Mouse (Mus musculus): Measurements from ENCODE around the gene Olfr372. TPM values are rescaled to one million over a fixed set of nuclear protein-coding genes. Genes with fewer than 3 reads are reported as not detected.
"Not testable (repeated sequence)": the region's sequence is repeated elsewhere in the genome, so short reads cannot be mapped to it uniquely, and the experiment has no call there.

Olfr372 gene
- polyA plus RNA-seq, 1 experiment from 2014 or later, result not detected

DNA sequence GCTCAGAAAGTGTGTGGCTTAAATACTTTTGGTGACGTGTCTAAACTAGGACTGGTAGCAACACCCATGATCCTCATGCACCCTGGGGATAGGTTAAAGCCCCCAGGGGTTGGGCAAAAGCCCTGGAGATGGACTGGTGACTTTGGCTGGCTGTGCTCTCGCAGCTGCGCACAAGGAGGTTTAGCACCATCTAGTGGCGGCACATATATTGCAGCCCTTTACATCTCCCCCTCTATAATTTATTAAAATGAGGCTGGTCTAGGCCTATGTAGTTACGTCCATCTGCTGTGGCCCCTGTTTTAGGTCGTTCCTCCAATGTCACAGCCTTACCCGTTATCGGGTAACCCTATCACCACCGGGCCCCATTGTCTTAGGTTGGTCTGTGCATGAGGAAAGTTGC is 16.1 kb upstream of the Olfr372 start:
- not testable (repeated sequence) for H3K9me3 ChIP-seq (replicated peaks); H3K4me2 ChIP-seq; H3K36me3 ChIP-seq; H3K27me3 ChIP-seq; H3K9ac ChIP-seq; ATAC-seq (replicated peaks; ENCODE audit: low FRiP score); H3K4me3 ChIP-seq (replicated peaks); H3K27ac ChIP-seq; H3K4me1 ChIP-seq
- WGBS, result 7% methylated on average over 5 of the region's 9 CpGs

GRCm38 (mm10) chr8:72032926-72033325 is 8.1 kb upstream of the Olfr372 start:
- WGBS, result 53% methylated on average over 4 of the region's 4 CpGs

DNA sequence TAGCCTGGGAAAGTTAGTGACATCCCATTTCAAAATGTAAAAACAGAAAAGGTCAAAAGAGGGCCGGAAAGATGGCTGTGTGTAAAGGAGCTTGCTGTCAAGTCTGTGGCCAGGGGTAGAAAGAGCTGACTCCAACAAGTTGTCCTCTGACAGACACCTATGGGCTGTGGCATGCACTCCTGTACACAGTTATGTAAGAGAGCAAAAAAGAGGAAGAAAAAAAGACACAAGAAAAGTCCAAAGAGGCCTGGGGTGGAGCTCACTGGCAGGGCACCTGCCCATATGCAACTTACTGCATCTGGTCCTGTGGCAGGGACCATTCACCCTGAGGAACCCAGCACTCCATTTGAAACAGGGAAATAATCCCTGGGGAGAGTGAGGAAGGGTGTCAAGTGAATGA is 1.5 kb downstream of the Olfr372 start:
- no peak overlapping the region for H3K27ac ChIP-seq
- H3K27me3 ChIP-seq, result no peaks in the 10 kb centered on the region
- H3K4me3 ChIP-seq (replicated peaks), result no peak overlapping the region
- H3K4me2 ChIP-seq, result no peak overlapping the region
- no peaks in the 10 kb centered on the region for H3K4me1 ChIP-seq
- WGBS, result 70% methylated on average over 1 of the region's 1 CpGs
- ATAC-seq (replicated peaks; ENCODE audit: low FRiP score), result no peak
- no peaks in the 10 kb centered on the region for H3K36me3 ChIP-seq
- H3K9me3 ChIP-seq (replicated peaks), result no peaks in the 10 kb centered on the region
- no peak overlapping the region for H3K9ac ChIP-seq

More at GRCm38 (mm10) chr8:72032926-72033325, 8.1 kb upstream of the Olfr372 start:
- not testable (repeated sequence) for H3K27me3 ChIP-seq; H3K4me2 ChIP-seq; H3K4me3 ChIP-seq (replicated peaks); H3K9ac ChIP-seq; H3K4me1 ChIP-seq; ATAC-seq (replicated peaks; ENCODE audit: low FRiP score); H3K9me3 ChIP-seq (replicated peaks); H3K36me3 ChIP-seq; H3K27ac ChIP-seq

DNA sequence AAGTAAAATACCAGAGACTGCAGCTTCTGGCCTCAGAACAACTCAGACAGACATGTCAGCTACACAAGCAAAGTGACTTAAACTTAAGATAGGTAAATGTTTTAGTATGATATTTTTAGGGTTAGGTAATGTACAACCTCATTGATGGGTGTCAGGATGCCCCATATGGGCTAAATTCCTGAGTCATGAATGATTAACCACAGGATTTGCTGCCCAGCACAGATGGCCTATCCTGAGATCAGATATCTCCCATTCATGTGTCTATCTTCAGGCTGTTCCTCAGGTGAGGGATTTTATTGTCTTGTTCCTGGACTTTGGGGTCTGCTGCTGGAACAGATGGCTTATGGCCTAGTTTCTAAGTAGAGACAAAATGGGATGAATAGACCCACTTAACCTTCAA is 13.6 kb downstream of the Olfr372 start:
- H3K4me3 ChIP-seq (replicated peaks); H3K9ac ChIP-seq; H3K9me3 ChIP-seq (replicated peaks); H3K36me3 ChIP-seq; H3K4me1 ChIP-seq; H3K27me3 ChIP-seq; ATAC-seq (replicated peaks; ENCODE audit: low FRiP score); H3K27ac ChIP-seq; H3K4me2 ChIP-seq: not testable (repeated sequence)

GRCm38 (mm10) chr8:72057643-72058042 is 16.6 kb downstream of the Olfr372 start:
- H3K27ac ChIP-seq; H3K4me2 ChIP-seq; H3K4me1 ChIP-seq; H3K4me3 ChIP-seq (replicated peaks); H3K9ac ChIP-seq; H3K36me3 ChIP-seq; H3K9me3 ChIP-seq (replicated peaks); H3K27me3 ChIP-seq; ATAC-seq (replicated peaks; ENCODE audit: low FRiP score): not testable (repeated sequence)
- 94% methylated on average over 3 of the region's 4 CpGs for WGBS

DNA sequence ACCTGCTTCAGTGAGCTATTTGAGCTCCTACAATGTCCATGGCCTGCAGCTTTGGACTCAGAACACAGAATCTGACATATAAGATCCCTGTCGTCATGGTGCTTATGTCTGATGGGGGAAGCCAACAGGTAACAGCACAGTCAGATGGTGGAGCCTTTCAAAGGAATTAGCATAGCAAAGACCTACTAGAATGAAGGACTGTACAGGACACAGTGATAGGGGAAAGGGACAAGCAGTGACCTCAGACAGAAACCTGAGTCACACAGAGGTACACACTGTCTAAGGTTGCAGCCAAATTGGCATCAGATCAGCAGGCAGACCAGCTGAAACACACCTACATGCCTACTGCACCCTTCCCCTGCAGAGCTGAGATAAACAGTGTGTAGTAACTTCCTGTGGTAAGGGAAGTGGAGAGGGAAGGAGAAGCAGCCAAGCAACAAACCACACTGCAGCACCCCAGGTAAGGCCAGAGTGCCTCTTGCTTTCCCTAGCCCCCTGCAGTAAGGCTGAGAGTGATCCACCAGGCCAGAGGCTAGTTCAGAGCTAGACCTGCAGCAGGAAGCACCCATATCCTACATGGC is 25.9 kb downstream of the Olfr372 start:
- H3K4me3 ChIP-seq (replicated peaks); H3K4me2 ChIP-seq; H3K9me3 ChIP-seq (replicated peaks); H3K9ac ChIP-seq; H3K4me1 ChIP-seq; H3K27ac ChIP-seq; H3K36me3 ChIP-seq; H3K27me3 ChIP-seq; ATAC-seq (replicated peaks; ENCODE audit: low FRiP score): not testable (repeated sequence)
- WGBS, result 86% methylated on average over 1 of the region's 1 CpGs

DNA sequence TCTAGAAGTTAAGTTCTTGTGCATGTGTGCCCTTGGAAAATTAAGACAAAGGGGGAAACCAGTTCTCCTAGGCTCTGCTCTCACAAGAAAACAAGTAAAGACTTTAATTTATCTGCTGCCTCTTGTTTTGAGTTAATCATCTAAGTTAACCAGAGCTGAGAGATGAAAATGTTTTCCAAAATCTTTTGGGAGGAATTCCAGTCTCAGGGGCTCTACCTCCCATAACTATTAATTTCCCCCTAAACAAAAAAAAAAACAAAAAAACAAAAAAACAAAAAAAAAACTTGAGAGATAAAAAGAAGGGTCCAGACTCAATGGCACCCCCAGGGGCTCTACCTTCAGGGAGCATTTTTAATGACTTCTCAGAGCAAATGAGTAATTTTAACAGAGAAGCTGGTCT is 41.9 kb downstream of the Olfr372 start, which contains the start of gene Olfr373:
Olfr373 (plus strand) TSS at position 301 of the 400 bp plus-strand sequence.
- H3K9me3 ChIP-seq (replicated peaks); H3K36me3 ChIP-seq; H3K27ac ChIP-seq; H3K9ac ChIP-seq; H3K4me2 ChIP-seq; ATAC-seq (replicated peaks; ENCODE audit: low FRiP score); H3K4me3 ChIP-seq (replicated peaks); H3K4me1 ChIP-seq; H3K27me3 ChIP-seq: not testable (repeated sequence)

GRCm38 (mm10) chr8:72084744-72085143 is 43.7 kb downstream of the Olfr372 start:
- Histone ChIP-seq H3K27ac (no peak overlapping the region), H3K27me3 (no peaks in the 10 kb centered on the region), H3K9ac (no peak overlapping the region), H3K36me3 (no peaks in the 10 kb centered on the region), H3K4me3 (replicated peaks) (no peak overlapping the region), H3K4me2 (no peak overlapping the region), H3K4me1 (no peaks in the 10 kb centered on the region), H3K9me3 (replicated peaks) (no peaks in the 10 kb centered on the region)
- no peak for ATAC-seq (replicated peaks; ENCODE audit: low FRiP score)
- WGBS, result 73% methylated on average over 5 of the region's 5 CpGs

DNA sequence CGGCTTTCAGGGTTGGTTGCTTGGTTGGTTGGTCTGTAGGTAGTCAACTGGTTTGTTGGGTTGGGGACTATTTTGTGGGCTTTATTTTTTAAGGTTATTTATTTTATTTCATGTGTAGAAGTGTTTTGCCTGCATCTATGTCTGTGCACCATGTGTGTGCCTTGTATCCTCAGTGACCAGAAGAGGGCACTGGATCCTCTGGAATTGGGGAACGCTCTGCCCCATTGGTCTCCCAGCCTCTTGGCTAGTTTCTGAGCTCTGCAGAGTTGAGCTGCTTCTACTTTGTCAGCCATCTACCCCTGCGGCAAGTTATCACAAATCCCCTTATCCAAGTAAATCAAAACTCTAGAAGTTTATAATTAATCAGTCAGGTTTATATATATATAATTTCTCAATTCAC is 46.6 kb downstream of the Olfr372 start:
- not testable (repeated sequence) for H3K4me1 ChIP-seq; H3K36me3 ChIP-seq; H3K9me3 ChIP-seq (replicated peaks); ATAC-seq (replicated peaks; ENCODE audit: low FRiP score); H3K27ac ChIP-seq; H3K4me3 ChIP-seq (replicated peaks); H3K9ac ChIP-seq; H3K4me2 ChIP-seq; H3K27me3 ChIP-seq
- 83% methylated on average over 3 of the region's 3 CpGs for WGBS

DNA sequence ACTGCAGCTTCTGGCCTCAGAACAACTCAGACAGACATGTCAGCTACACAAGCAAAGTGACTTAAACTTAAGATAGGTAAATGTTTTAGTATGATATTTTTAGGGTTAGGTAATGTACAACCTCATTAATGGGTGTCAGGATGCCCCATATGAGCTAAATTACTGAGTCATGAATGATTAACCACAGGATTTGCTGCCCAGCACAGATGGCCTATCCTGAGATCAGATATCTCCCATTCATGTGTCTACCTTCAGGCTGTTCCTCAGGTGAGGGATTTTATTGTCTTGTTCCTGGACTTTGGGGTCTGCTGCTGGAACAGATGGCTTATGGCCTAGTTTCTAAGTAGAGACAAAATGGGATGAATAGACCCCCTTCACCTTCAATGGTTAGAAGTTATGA is 55.7 kb downstream of the Olfr372 start:
- not testable (repeated sequence) for H3K4me1 ChIP-seq; H3K4me2 ChIP-seq; H3K27me3 ChIP-seq; H3K4me3 ChIP-seq (replicated peaks); ATAC-seq (replicated peaks; ENCODE audit: low FRiP score); H3K27ac ChIP-seq; H3K36me3 ChIP-seq; H3K9ac ChIP-seq; H3K9me3 ChIP-seq (replicated peaks)

DNA sequence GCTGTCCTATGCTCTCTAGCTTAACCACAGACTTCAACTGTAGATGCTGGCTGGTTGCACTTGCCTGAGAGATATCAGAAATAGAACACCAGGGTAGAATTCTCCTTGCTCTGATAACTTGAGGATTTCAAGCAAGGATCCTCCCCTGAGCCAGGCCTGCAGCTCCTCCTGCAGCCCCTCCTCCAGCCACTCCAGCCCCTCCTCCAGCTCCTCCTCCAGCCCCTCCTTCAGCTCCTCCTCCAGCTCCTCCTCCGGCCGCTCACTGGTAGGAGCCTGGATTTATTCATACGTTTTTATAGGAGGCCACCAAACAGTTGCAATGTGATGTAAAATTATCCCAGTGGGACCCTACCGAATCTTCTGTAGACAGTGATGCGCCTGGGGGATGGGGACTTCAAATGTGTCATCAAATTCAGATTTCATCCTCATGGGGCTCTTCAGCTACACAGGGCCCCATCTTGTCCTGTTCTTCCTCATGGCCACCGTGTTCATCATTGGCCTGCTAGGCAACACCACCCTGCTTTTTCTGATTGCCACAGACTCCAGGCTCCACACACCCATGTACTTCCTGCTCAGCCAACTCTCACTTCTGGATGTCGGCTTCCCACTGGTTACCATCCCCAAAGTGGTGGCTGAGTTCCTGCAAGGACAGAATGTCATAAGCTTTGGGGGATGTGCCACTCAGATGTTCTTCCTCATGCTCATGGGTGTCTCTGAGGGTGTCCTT is 58.5 kb downstream of the Olfr372 start:
- H3K27me3 ChIP-seq; H3K9me3 ChIP-seq (replicated peaks); H3K9ac ChIP-seq; H3K4me3 ChIP-seq (replicated peaks); H3K27ac ChIP-seq; H3K4me1 ChIP-seq; H3K36me3 ChIP-seq; H3K4me2 ChIP-seq: not testable (repeated sequence)
- ATAC-seq (replicated peaks; ENCODE audit: low FRiP score), result 0 out of 2 replicates have a peak, but pooled peaks have one; percentile 66
- WGBS, result 64% methylated on average over 6 of the region's 7 CpGs

GRCm38 (mm10) chr8:72105165-72105564 is 64.1 kb downstream of the Olfr372 start:
- Histone ChIP-seq H3K9ac (no peak overlapping the region), H3K4me2 (no peak overlapping the region), H3K4me1 (no peaks in the 10 kb centered on the region), H3K27ac (no peak overlapping the region), H3K36me3 (no peaks in the 10 kb centered on the region), H3K27me3 (no peaks in the 10 kb centered on the region), H3K9me3 (replicated peaks) (peaks cover 5% of the 10 kb centered on the region; the same call in 1 of the 2 replicates), H3K4me3 (replicated peaks) (no peak overlapping the region)
- ATAC-seq (replicated peaks; ENCODE audit: low FRiP score), result no peak
- WGBS, result 22% methylated on average over 4 of the region's 4 CpGs

- no peak within 1 kb of the TSS for H3K4me2 ChIP-seq
- no peaks in the 10 kb centered on the region for H3K27me3 ChIP-seq
- no peak for ATAC-seq (replicated peaks; ENCODE audit: low FRiP score)
- H3K36me3 ChIP-seq, result no peaks in the 10 kb centered on the region
- H3K9me3 ChIP-seq (replicated peaks), result peaks cover 5% of the 10 kb centered on the region; the same call in 1 of the 2 replicates
- no peak within 1 kb of the TSS for H3K9ac ChIP-seq
- no peaks in the 10 kb centered on the region for H3K4me1 ChIP-seq
- H3K4me3 ChIP-seq (replicated peaks), result no peak within 1 kb of the TSS
- no peak within 1 kb of the TSS for H3K27ac ChIP-seq
- WGBS, result 90% methylated on average over 3 of the region's 3 CpGs
These were observed 65.7 kb downstream of the Olfr372 start, which contains the start of gene Olfr374 for GRCm38 (mm10) chr8:72106740-72107139. TSS of gene Olfr374 (plus strand) at chr8:72107040.
